Mouse (Mus musculus) midbrain, embryonic 13.5 days (tissue): ENCODE measurements at regions not wholly inside any gene's neighbourhood (a gene's known extent, or its start where the extent isn't known, plus 50 kb on each side); places are given as distances from the start of the nearest gene placed in this dataset.
A peak's percentile ranks its signal among the peaks of the same experiment; 100 is the strongest.

Experiments
- ATAC-seq: fragments of 200-750 bp; cut with Nextera tagmentation; 2 replicates; pipeline ENCODE4 v1.8.0; 2017; ENCODE audit warnings: mild to moderate bottlenecking, moderate TSS enrichment, moderate library complexity
- H3K27ac ChIP-seq: fragments of 300-500 bp; sonication (generic); 2 replicates; pipeline ENCODE4 v1.5.1; 2015; ENCODE audit warnings: inconsistent platforms, mild to moderate bottlenecking, moderate library complexity
- H3K27me3 ChIP-seq: fragments of 300-500 bp; sonication (generic); 2 replicates; pipeline ENCODE4 v1.6.1; 2015; ENCODE audit warnings: mild to moderate bottlenecking, inconsistent platforms
- H3K36me3 ChIP-seq: fragments of 300-500 bp; sonication (generic); 2 replicates; pipeline ENCODE4 v1.6.1; 2015; ENCODE audit warnings: mild to moderate bottlenecking, inconsistent platforms
- H3K4me1 ChIP-seq: fragments of 300-500 bp; sonication (generic); replicated peaks from 2 replicates; pipeline ENCODE4 v1.6.1; 2015; ENCODE audit warnings: inconsistent platforms
- H3K4me2 ChIP-seq: fragments of 300-500 bp; sonication (generic); replicated peaks from 2 replicates; pipeline ENCODE4 v1.6.1; 2015; ENCODE audit warnings: moderate library complexity, mild to moderate bottlenecking, inconsistent platforms
- H3K4me3 ChIP-seq: fragments of 300-500 bp; sonication (generic); replicated peaks from 2 replicates; pipeline ENCODE4 v1.5.1; 2015; ENCODE audit warnings: mild to moderate bottlenecking, inconsistent platforms
- H3K9ac ChIP-seq: fragments of 300-500 bp; sonication (generic); replicated peaks from 2 replicates; pipeline ENCODE4 v1.6.1; 2015; ENCODE audit warnings: mild to moderate bottlenecking, inconsistent platforms
- H3K9me3 ChIP-seq: fragments of 300-500 bp; sonication (generic); 2 replicates; pipeline ENCODE4 v1.6.1; 2016; ENCODE audit warnings: mild to moderate bottlenecking, inconsistent platforms
- WGBS: fragments of 180-500 bp; shearing (Covaris S2); methylation state at CpG from one replicate; pipeline ENCODE4 v1.1.7; 2015; 5-methylcytosine and 5-hydroxymethylcytosine counted together

- H3K36me3 ChIP-seq: no peaks in the 10 kb centered on the region
- no peak overlapping the region for H3K9ac ChIP-seq
- H3K4me3 ChIP-seq: no peak overlapping the region
- H3K27ac ChIP-seq: no peak overlapping the region
- H3K4me1 ChIP-seq: peaks cover 20% of the 10 kb centered on the region
- H3K9me3 ChIP-seq: no peaks in the 10 kb centered on the region
- H3K4me2 ChIP-seq: no peak overlapping the region
- ATAC-seq: no peak
- H3K27me3 ChIP-seq: no peaks in the 10 kb centered on the region
- 85% methylated on average over 9 of the region's 9 CpGs for WGBS
Measured at GRCm38 (mm10) chr2:163138688-163139385, 51.2 kb upstream of the Gtsf1l start.

- no peak overlapping the region for H3K4me3 ChIP-seq
- peak overlapping the region; percentile 86 for H3K27ac ChIP-seq
- H3K36me3 ChIP-seq: no peaks in the 10 kb centered on the region
- peaks cover 22% of the 10 kb centered on the region for H3K4me1 ChIP-seq
- H3K9me3 ChIP-seq: no peaks in the 10 kb centered on the region
- no peaks in the 10 kb centered on the region for H3K27me3 ChIP-seq
- 45% methylated on average over 10 of the region's 10 CpGs for WGBS
- no peak overlapping the region for H3K9ac ChIP-seq
- peak overlapping the region; percentile 34 for H3K4me2 ChIP-seq
- ATAC-seq: peak; percentile 70
Measured at GRCm38 (mm10) chr2:163142762-163143388, 55.2 kb upstream of the Gtsf1l start.

- peak; percentile 71 for ATAC-seq
- peak overlapping the region; percentile 86 for H3K27ac ChIP-seq
- peaks cover 22% of the 10 kb centered on the region for H3K4me1 ChIP-seq
Measured at GRCm38 (mm10) chr2:163143413-163143812, 55.8 kb upstream of the Gtsf1l start.

GRCm38 (mm10) chr2:163146001-163146400 is 56.9 kb upstream of the Tox2 start:
- H3K4me1 ChIP-seq: peaks cover 22% of the 10 kb centered on the region
- peak; percentile 28; the same call in 1 of the 2 replicates for ATAC-seq
- no peak overlapping the region for H3K4me2 ChIP-seq
- 83% methylated on average over 8 of the region's 8 CpGs for WGBS
- H3K9ac ChIP-seq: no peak overlapping the region
- H3K9me3 ChIP-seq: no peaks in the 10 kb centered on the region
- no peak overlapping the region for H3K4me3 ChIP-seq
- H3K27ac ChIP-seq: no peak overlapping the region
- no peaks in the 10 kb centered on the region for H3K27me3 ChIP-seq
- no peaks in the 10 kb centered on the region for H3K36me3 ChIP-seq

More at GRCm38 (mm10) chr2:163143413-163143812, 55.8 kb upstream of the Gtsf1l start:
- Histone ChIP-seq H3K9me3 (no peaks in the 10 kb centered on the region), H3K4me2 (peak overlapping the region; percentile 34), H3K27me3 (no peaks in the 10 kb centered on the region), H3K4me3 (no peak overlapping the region), H3K36me3 (no peaks in the 10 kb centered on the region), H3K9ac (no peak overlapping the region)
- 40% methylated on average over 13 of the region's 13 CpGs for WGBS

- no peak overlapping the region for H3K4me2 ChIP-seq
- H3K9ac ChIP-seq: no peak overlapping the region
- ATAC-seq: no peak
- no peaks in the 10 kb centered on the region for H3K9me3 ChIP-seq
- H3K4me1 ChIP-seq: peaks cover 25% of the 10 kb centered on the region
- no peak overlapping the region for H3K27ac ChIP-seq
- no peaks in the 10 kb centered on the region for H3K27me3 ChIP-seq
- WGBS: 85% methylated on average over 4 of the region's 4 CpGs
- no peak overlapping the region for H3K4me3 ChIP-seq
- no peaks in the 10 kb centered on the region for H3K36me3 ChIP-seq
Measured at GRCm38 (mm10) chr2:163146481-163146880, 56.4 kb upstream of the Tox2 start.

GRCm38 (mm10) chr2:163147381-163147780 is 55.5 kb upstream of the Tox2 start:
- ATAC-seq: no peak

GRCm38 (mm10) chr2:163151016-163151415 is 51.9 kb upstream of the Tox2 start:
- H3K9ac ChIP-seq: no peak overlapping the region
- 0 out of 2 replicates have a peak, but pooled peaks cover 4% of the 10 kb centered on the region for H3K27me3 ChIP-seq
- H3K36me3 ChIP-seq: no peaks in the 10 kb centered on the region
- no peaks in the 10 kb centered on the region for H3K9me3 ChIP-seq
- H3K4me1 ChIP-seq: peaks cover 27% of the 10 kb centered on the region
- no peak overlapping the region; the same call in 1 of the 2 replicates for H3K4me2 ChIP-seq
- no peak overlapping the region for H3K27ac ChIP-seq
- 0 out of 2 replicates have a peak, but pooled peaks have one; percentile 31 for ATAC-seq
- WGBS: 59% methylated on average over 15 of the region's 15 CpGs
- no peak overlapping the region for H3K4me3 ChIP-seq

More at GRCm38 (mm10) chr2:163147381-163147780, 55.5 kb upstream of the Tox2 start:
- WGBS: 78% methylated on average over 4 of the region's 4 CpGs
- Histone ChIP-seq H3K4me2 (no peak overlapping the region), H3K27me3 (no peaks in the 10 kb centered on the region), H3K4me1 (peaks cover 29% of the 10 kb centered on the region), H3K9ac (no peak overlapping the region), H3K36me3 (no peaks in the 10 kb centered on the region), H3K9me3 (no peaks in the 10 kb centered on the region), H3K27ac (no peak overlapping the region), H3K4me3 (no peak overlapping the region)

- ATAC-seq: peak; percentile 73
- Histone ChIP-seq H3K36me3 (no peaks in the 10 kb centered on the region), H3K27me3 (0 out of 2 replicates have a peak, but pooled peaks cover 4% of the 10 kb centered on the region), H3K4me2 (peak overlapping the region; percentile 17; the same call in 1 of the 2 replicates), H3K9ac (no peak overlapping the region), H3K9me3 (no peaks in the 10 kb centered on the region), H3K4me3 (no peak overlapping the region), H3K27ac (peak overlapping the region; percentile 81), H3K4me1 (peaks cover 27% of the 10 kb centered on the region)
- WGBS: 31% methylated on average over 22 of the region's 22 CpGs
Measured at GRCm38 (mm10) chr2:163152340-163153033, 50.4 kb upstream of the Tox2 start.
